Mouse (Mus musculus) MEL (cell line): ENCODE measurements around the gene Fam193b. TPM values are rescaled to one million over a fixed set of nuclear protein-coding genes. Genes with fewer than 3 reads are reported as not detected.
"Not testable (repeated sequence)": the region's sequence is repeated elsewhere in the genome, so short reads cannot be mapped to it uniquely, and the experiment has no call there.

Source experiments
- DNase-seq: peaks from one replicate; pipeline ENCODE4 v3.0.0; 2011; ENCODE audit warnings: low read depth, low spot score
- H3K27ac ChIP-seq: 2 replicates; pipeline ENCODE4 v1.5.1; 2012; ENCODE audit warnings: low read depth, mild to moderate bottlenecking, control low read depth, low read length, moderate library complexity; ENCODE audit not compliant: control insufficient read depth
- H3K27me3 ChIP-seq, 2 experiments: fragments of 150-350 bp in 1 of 2; sonication (generic) in 1 of 2; 2 replicates each; pipeline ENCODE4 v1.6.1; 2012; ENCODE audit warnings: low read length in 2 of 2, mild to moderate bottlenecking in 2 of 2, improper control_type of control experiment in 1 of 2, moderate library complexity in 1 of 2; ENCODE audit not compliant: insufficient read depth in 2 of 2, control insufficient read depth in 1 of 2
- H3K36me3 ChIP-seq, 2 experiments: 2 replicates each; pipeline ENCODE4 v1.6.1; 2012 to 2014; ENCODE audit warnings: low read length in 2 of 2, improper control_type of control experiment in 1 of 2, inconsistent platforms in 1 of 2, mild to moderate bottlenecking in 1 of 2; ENCODE audit not compliant: insufficient read depth in 2 of 2, control insufficient read depth in 1 of 2
- H3K4me1 ChIP-seq, 2 experiments: fragments of 150-350 bp in 1 of 2; sonication (generic) in 1 of 2; 2 replicates each; pipeline ENCODE4 v1.6.1; 2012; ENCODE audit warnings: low read length in 2 of 2, improper control_type of control experiment in 1 of 2, mild to moderate bottlenecking in 1 of 2; ENCODE audit not compliant: insufficient read depth in 2 of 2, control insufficient read depth in 1 of 2
- H3K4me3 ChIP-seq, 2 experiments: fragments of 150-350 bp in 1 of 2; sonication (generic) in 1 of 2; 2 replicates each; pipeline ENCODE4 v1.5.1; 2012; ENCODE audit warnings: low read depth in 2 of 2, low read length in 2 of 2, mild to moderate bottlenecking in 2 of 2, moderate library complexity in 2 of 2, control low read depth in 1 of 2, improper control_type of control experiment in 1 of 2; ENCODE audit not compliant: control insufficient read depth in 1 of 2, insufficient read depth in 1 of 2
- H3K79me2 ChIP-seq: 2 replicates; pipeline ENCODE4 v1.6.1; 2012; ENCODE audit warnings: mild to moderate bottlenecking, low read length, moderate library complexity; ENCODE audit not compliant: control insufficient read depth, poor library complexity, insufficient read depth
- H3K9ac ChIP-seq: 2 replicates; pipeline ENCODE4 v1.6.1; 2012; ENCODE audit warnings: low read depth, mild to moderate bottlenecking, control low read depth, low read length, moderate library complexity; ENCODE audit not compliant: control insufficient read depth, poor library complexity, severe bottlenecking
- H3K9me3 ChIP-seq: fragments of 150-350 bp; sonication (generic); replicated peaks from 2 replicates; pipeline ENCODE4 v1.6.1; 2012; ENCODE audit warnings: mild to moderate bottlenecking, low read length, improper control_type of control experiment, moderate library complexity; ENCODE audit not compliant: insufficient read depth
- CHD1 ChIP-seq: IDR thresholded peaks from 2 replicates; pipeline ENCODE4 v1.6.1; 2012; ENCODE audit warnings: low read depth, mild to moderate bottlenecking, inconsistent platforms, low read length, improper control_type of control experiment
- CTCF ChIP-seq, 3 experiments: IDR thresholded peaks in 2 of 3; conservative IDR thresholded peaks in 1 of 3; 2 replicates each; pipeline ENCODE4 v1.5.1; 2011 to 2012; ENCODE audit warnings: low read length in 3 of 3, low read depth in 2 of 3, mild to moderate bottlenecking in 2 of 3, improper control_type of control experiment in 1 of 3, inconsistent platforms in 1 of 3, mixed read lengths in 1 of 3, moderate library complexity in 1 of 3; ENCODE audit not compliant: control insufficient read depth in 1 of 3, insufficient read depth in 1 of 3, poor library complexity in 1 of 3, severe bottlenecking in 1 of 3
- ELF1 ChIP-seq: IDR thresholded peaks from 2 replicates; pipeline ENCODE4 v1.6.1; 2014; ENCODE audit warnings: low read depth, mild to moderate bottlenecking, inconsistent platforms, low read length, improper control_type of control experiment, moderate library complexity
- GATA1 ChIP-seq: IDR thresholded peaks from 2 replicates; pipeline ENCODE4 v1.6.1; 2011; ENCODE audit warnings: low read depth, low read length, improper control_type of control experiment
- HCFC1 ChIP-seq: IDR thresholded peaks from 2 replicates; pipeline ENCODE4 v1.6.1; 2012; ENCODE audit warnings: low read depth, mild to moderate bottlenecking, inconsistent platforms, low read length, improper control_type of control experiment, moderate library complexity
- JUND ChIP-seq: IDR thresholded peaks from 2 replicates; pipeline ENCODE4 v1.6.1; 2011; ENCODE audit warnings: low read depth, mild to moderate bottlenecking, improper control_type of control experiment, low read length
- MEF2A ChIP-seq: IDR thresholded peaks from 2 replicates; pipeline ENCODE4 v1.6.1; 2014; ENCODE audit warnings: low read depth, mild to moderate bottlenecking, inconsistent platforms, low read length, improper control_type of control experiment; ENCODE audit not compliant: poor library complexity, insufficient replicate concordance, severe bottlenecking; ENCODE audit errors: extremely low read depth
- MXI1 ChIP-seq: IDR thresholded peaks from 2 replicates; pipeline ENCODE4 v1.6.1; 2011; ENCODE audit warnings: mild to moderate bottlenecking, low read depth, low read length, improper control_type of control experiment
- MYB ChIP-seq: IDR thresholded peaks from 2 replicates; pipeline ENCODE4 v1.6.1; 2011; ENCODE audit warnings: mild to moderate bottlenecking, low read depth, low read length, improper control_type of control experiment
- MYC ChIP-seq: IDR thresholded peaks from 2 replicates; pipeline ENCODE4 v1.6.1; 2011; ENCODE audit warnings: low read depth, mild to moderate bottlenecking, low read length, improper control_type of control experiment, moderate library complexity
- POLR2A ChIP-seq, 2 experiments: IDR thresholded peaks; 2 replicates each; pipeline ENCODE4 v1.6.1; 2011 to 2012; ENCODE audit warnings: low read length in 2 of 2, mild to moderate bottlenecking in 2 of 2, control low read depth in 1 of 2, improper control_type of control experiment in 1 of 2, low read depth in 1 of 2, moderate library complexity in 1 of 2; ENCODE audit not compliant: control insufficient read depth in 1 of 2, insufficient read depth in 1 of 2, poor library complexity in 1 of 2
- POLR2AphosphoS5 ChIP-seq: IDR thresholded peaks from 2 replicates; pipeline ENCODE4 v1.6.1; 2012; ENCODE audit warnings: low read depth, borderline replicate concordance, mild to moderate bottlenecking, inconsistent platforms, low read length, moderate library complexity, mixed read lengths
- RAD21 ChIP-seq: IDR thresholded peaks from 2 replicates; pipeline ENCODE4 v1.6.1; 2011; ENCODE audit warnings: mild to moderate bottlenecking, low read depth, low read length, improper control_type of control experiment
- RCOR1 ChIP-seq: IDR thresholded peaks from 2 replicates; pipeline ENCODE4 v1.6.1; 2012; ENCODE audit warnings: low read depth, mild to moderate bottlenecking, inconsistent platforms, low read length, improper control_type of control experiment
- SMC3 ChIP-seq: IDR thresholded peaks from 2 replicates; pipeline ENCODE4 v1.6.1; 2011; ENCODE audit warnings: low read depth, low read length, improper control_type of control experiment
- TAL1 ChIP-seq: IDR thresholded peaks from 2 replicates; pipeline ENCODE4 v1.6.1; 2012; ENCODE audit warnings: mild to moderate bottlenecking, inconsistent platforms, low read length, moderate library complexity, mixed read lengths
- TBP ChIP-seq: IDR thresholded peaks from 2 replicates; pipeline ENCODE4 v1.8.0; 2011; ENCODE audit warnings: low read depth, low read length, improper control_type of control experiment
- TCF12 ChIP-seq: IDR thresholded peaks from 2 replicates; pipeline ENCODE4 v1.6.1; 2014; ENCODE audit warnings: low read depth, mild to moderate bottlenecking, inconsistent platforms, low read length, improper control_type of control experiment, moderate library complexity
- UBTF ChIP-seq: IDR thresholded peaks from 2 replicates; pipeline ENCODE4 v1.6.1; 2012; ENCODE audit warnings: low read depth, mild to moderate bottlenecking, inconsistent platforms, low read length, improper control_type of control experiment, moderate library complexity, borderline replicate concordance; ENCODE audit not compliant: insufficient read depth
- ZC3H11A ChIP-seq: IDR thresholded peaks from 2 replicates; pipeline ENCODE4 v1.6.1; 2012; ENCODE audit warnings: low read depth, mild to moderate bottlenecking, inconsistent platforms, low read length, improper control_type of control experiment
- ZKSCAN1 ChIP-seq: IDR thresholded peaks from 2 replicates; pipeline ENCODE4 v1.6.1; 2012; ENCODE audit warnings: low read depth, mild to moderate bottlenecking, inconsistent platforms, low read length, improper control_type of control experiment, moderate library complexity
- ZNF384 ChIP-seq: IDR thresholded peaks from 2 replicates; pipeline ENCODE4 v1.6.1; 2012; ENCODE audit warnings: low read depth, mild to moderate bottlenecking, inconsistent platforms, low read length, improper control_type of control experiment
- polyA plus RNA-seq, 2 experiments: library from polyadenylated mRNA; stranded (reverse) in 1 of 2; unstranded in 1 of 2; fragments of >175 nt in 1 of 2; fragments of >200 nt in 1 of 2; gene quantifications; 2 replicates each; pipeline versions ENCODE4 v1.2.1 to v1.2.4; 2012; ENCODE audit warnings: low replicate concordance in 2 of 2, low read depth in 1 of 2; ENCODE audit not compliant: insufficient read length in 2 of 2, insufficient read depth in 1 of 2, missing spikeins in 1 of 2
- total RNA-seq: library from RNA; depleted of rRNA; stranded (reverse); fragments of 300-350 nt; gene quantifications from 2 replicates; pipeline ENCODE4 v1.2.3, GENCODE M21; 2012

The Fam193b gene
- total and polyA plus RNA-seq, 3 experiments: 11.9 to 38.7 TPM; not detected in 1

DNA sequence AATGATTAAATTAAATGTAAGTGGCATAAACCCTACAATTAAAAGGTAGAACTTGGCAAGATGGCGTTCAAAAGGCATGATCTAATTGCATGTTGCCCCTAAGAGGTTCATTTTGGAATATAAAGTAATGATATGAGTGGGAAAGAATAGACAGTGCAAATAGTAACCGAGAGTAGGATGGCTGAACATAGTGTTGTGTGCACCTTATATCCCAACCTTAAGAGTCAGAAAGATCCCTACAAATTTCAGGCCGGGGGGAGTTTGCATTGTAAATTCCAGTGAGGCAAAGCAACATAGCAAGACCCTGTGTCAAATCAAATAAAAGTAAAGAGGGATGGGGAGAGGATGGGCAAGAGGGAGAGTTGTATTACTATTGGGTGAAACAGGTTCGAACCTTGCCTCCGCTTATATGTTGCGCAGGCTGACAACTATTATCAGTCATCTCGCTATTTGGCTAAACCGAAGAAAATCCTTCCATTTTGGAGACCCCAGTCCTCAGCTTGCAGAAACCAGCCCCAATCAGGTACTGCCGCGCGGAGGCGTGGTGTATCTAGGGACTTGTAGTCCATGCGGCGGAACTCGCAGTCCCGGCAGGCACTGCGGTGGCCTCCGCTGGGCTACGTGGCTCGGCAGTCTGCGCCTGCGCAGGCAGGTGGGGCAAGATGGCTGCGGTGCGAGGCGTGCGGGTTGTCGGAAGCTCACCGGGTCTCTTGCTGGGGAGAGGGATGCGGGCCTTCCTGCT, 21.8 kb upstream of the Fam193b start (continued):
- TF ChIP-seq UBTF: no peak
- TF ChIP-seq TAL1: no peak
- TF ChIP-seq GATA1: 0 out of 2 replicates have a peak, but pooled peaks have one; percentile 21
- peak; percentile 87 for TF ChIP-seq MXI1
- TF ChIP-seq HCFC1: peak; percentile 99
- no peak for TF ChIP-seq MEF2A
- TF ChIP-seq ZC3H11A: no peak
- no peak for TF ChIP-seq SMC3

DNA sequence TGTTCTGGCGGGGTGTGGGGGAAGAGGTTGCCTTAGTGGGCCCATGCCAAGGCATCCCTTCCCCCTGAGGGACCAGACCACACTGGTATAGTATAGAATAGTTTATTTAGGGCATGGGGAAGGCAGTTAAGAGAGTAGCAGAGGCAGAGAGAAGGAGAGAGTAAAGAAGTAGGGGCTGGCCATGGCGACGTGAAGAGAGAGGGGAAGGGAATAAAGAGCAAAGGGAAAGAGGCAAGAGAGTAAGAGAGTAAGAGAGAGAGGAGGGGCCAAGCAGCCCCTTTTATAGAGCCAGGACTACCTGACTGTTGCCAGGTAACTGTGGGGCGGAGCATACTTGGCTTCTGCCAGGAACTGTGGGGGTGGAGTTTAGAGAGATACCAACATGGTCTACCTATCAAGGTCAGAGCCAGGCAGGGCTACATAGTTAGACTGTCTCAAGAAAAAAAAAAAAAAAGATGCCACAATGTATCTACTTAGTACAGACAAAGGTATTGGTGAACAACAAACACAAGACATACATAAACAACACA, 21.1 kb upstream of the Fam193b start:
- no peak overlapping the region for H3K9ac ChIP-seq
- H3K36me3 ChIP-seq: peaks cover 6 to 13% of the 10 kb centered on the region in 2 experiments; a peak in 3 of 4 replicates
- DNase-seq: peak; percentile 29
- peaks cover 15% of the 10 kb centered on the region for H3K79me2 ChIP-seq
- no peak overlapping the region for H3K27ac ChIP-seq
- peaks cover 0 to 10% of the 10 kb centered on the region in 2 experiments; a peak in 1 of 4 replicates for H3K4me1 ChIP-seq
- no peak overlapping the region for H3K4me3 ChIP-seq
- H3K27me3 ChIP-seq: no peaks in the 10 kb centered on the region
- no peaks in the 10 kb centered on the region for H3K9me3 ChIP-seq
- TF ChIP-seq TBP (no peak), ZNF384 (0 out of 2 replicates have a peak, but pooled peaks have one; percentile 6), TCF12 (no peak), POLR2A (IDR thresholded peaks at IDR 0.05; ENCODE audit: control insufficient read depth in 1 of 2, insufficient read depth in 1 of 2, low read depth in 1 of 2, low read length in 2 of 2, poor library complexity in 1 of 2) (no peak), RCOR1 (no peak), SMC3 (no peak)

DNA sequence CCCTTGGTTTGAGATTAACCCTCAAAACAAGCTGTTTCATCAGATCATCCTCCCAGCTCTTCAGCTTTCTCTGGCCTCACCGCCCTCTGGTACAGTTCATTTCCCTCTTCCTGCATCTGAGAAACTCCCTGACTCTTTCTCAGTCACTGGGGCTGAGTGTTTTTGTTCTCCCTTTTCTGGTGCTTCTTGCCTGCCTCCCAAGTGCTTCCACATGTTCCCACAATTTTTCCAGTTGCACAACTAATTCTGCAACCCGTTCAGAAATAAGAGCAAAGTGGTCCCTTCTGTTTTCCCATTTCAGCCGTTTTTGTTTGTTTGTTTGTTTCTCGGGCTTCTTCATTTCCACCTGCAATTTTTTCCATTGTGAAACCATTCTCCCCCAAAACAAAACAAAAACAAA, 7.2 kb upstream of the Fam193b start:
- Histone ChIP-seq H3K27ac (no peak overlapping the region), H3K4me1 (no peaks in the 10 kb centered on the region), H3K27me3 (no peaks in the 10 kb centered on the region; a peak in 2 of 4 replicates), H3K4me3 (no peak overlapping the region), H3K36me3 (no peaks in the 10 kb centered on the region), H3K9me3 (no peaks in the 10 kb centered on the region), H3K9ac (no peak overlapping the region), H3K79me2 (no peaks in the 10 kb centered on the region)
- DNase-seq: no peak
- TF ChIP-seq POLR2AphosphoS5 (no peak), JUND (no peak), RAD21 (no peak), CTCF (IDR thresholded peaks at IDR 0.05 in 2 of 3, conservative IDR thresholded peaks at IDR 0.05 in 1 of 3; ENCODE audit: control insufficient read depth in 1 of 3, insufficient read depth in 1 of 3, low read depth in 2 of 3, low read length in 3 of 3, poor library complexity in 1 of 3, severe bottlenecking in 1 of 3) (no peak), ELF1 (no peak), ZC3H11A (no peak), TAL1 (no peak), CHD1 (no peak), MYC (no peak), POLR2A (IDR thresholded peaks at IDR 0.05; ENCODE audit: control insufficient read depth in 1 of 2, insufficient read depth in 1 of 2, low read depth in 1 of 2, low read length in 2 of 2, poor library complexity in 1 of 2) (no peak), ZKSCAN1 (no peak), RCOR1 (no peak), TCF12 (no peak), MYB (no peak), MXI1 (no peak)

DNA sequence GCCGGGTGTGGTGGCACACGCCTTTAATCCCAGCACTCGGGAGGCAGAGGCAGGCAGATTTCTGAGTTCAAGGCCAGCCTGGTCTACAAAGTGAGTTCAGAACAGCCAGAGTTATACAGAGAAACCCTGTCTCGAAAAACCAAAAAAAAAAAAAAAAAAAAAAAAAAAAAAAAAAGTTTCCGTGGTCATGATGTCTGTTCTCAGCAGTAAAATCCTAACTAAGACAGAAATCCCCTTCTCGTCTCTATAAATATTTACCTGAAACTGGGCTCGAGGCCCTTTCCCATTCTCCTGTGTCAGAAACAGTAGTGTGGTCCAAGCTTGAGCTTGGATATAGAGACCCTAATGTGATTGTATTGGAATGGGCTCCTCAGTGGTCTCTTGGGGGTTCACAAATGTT, 6.0 kb upstream of the Fam193b start:
- H3K79me2 ChIP-seq, H3K4me3 ChIP-seq, H3K27me3 ChIP-seq, H3K4me1 ChIP-seq, H3K9ac ChIP-seq, H3K9me3 ChIP-seq, DNase-seq, H3K27ac ChIP-seq, H3K36me3 ChIP-seq: not testable (repeated sequence)
